Mouse (Mus musculus) hindbrain, embryonic 15.5 days (tissue): ENCODE measurements at regions not wholly inside any gene's neighbourhood (a gene's known extent, or its start where the extent isn't known, plus 50 kb on each side); places are given as distances from the start of the nearest gene placed in this dataset.

ENCODE experiments used
- ATAC-seq: fragments of 200-750 bp; cut with Nextera tagmentation; 2 replicates; pipeline ENCODE4 v1.8.0; 2017; ENCODE audit warnings: low read depth, moderate number of reproducible peaks, moderate TSS enrichment; ENCODE audit not compliant: low FRiP score
- H3K27ac ChIP-seq: fragments of 300-500 bp; sonication (generic); replicated peaks from 2 replicates; pipeline ENCODE4 v1.5.1; 2015; ENCODE audit warnings: mild to moderate bottlenecking, inconsistent platforms
- H3K27me3 ChIP-seq: fragments of 300-500 bp; sonication (generic); 2 replicates; pipeline ENCODE4 v1.6.1; 2015; ENCODE audit warnings: control low read depth, inconsistent platforms
- H3K36me3 ChIP-seq: fragments of 300-500 bp; sonication (generic); 2 replicates; pipeline ENCODE4 v1.6.1; 2015; ENCODE audit warnings: control low read depth, inconsistent platforms
- H3K4me1 ChIP-seq: fragments of 300-500 bp; sonication (generic); replicated peaks from 2 replicates; pipeline ENCODE4 v1.6.1; 2015; ENCODE audit warnings: control low read depth, inconsistent platforms
- H3K4me2 ChIP-seq: fragments of 300-500 bp; sonication (generic); 2 replicates; pipeline ENCODE4 v1.6.1; 2015; ENCODE audit warnings: moderate library complexity, mild to moderate bottlenecking, inconsistent platforms
- H3K4me3 ChIP-seq: fragments of 300-500 bp; sonication (generic); 2 replicates; pipeline ENCODE4 v1.5.1; 2015; ENCODE audit warnings: mild to moderate bottlenecking, inconsistent platforms
- H3K9ac ChIP-seq: fragments of 300-500 bp; sonication (generic); 2 replicates; pipeline ENCODE4 v1.6.1; 2015; ENCODE audit warnings: inconsistent platforms
- H3K9me3 ChIP-seq: fragments of 300-500 bp; sonication (generic); 2 replicates; pipeline ENCODE4 v1.6.1; 2016; ENCODE audit warnings: control low read depth, inconsistent platforms
- WGBS: fragments of 180-500 bp; shearing (Covaris S2); methylation state at CpG from one replicate; pipeline ENCODE4 v1.1.7; 2015; 5-methylcytosine and 5-hydroxymethylcytosine counted together

DNA sequence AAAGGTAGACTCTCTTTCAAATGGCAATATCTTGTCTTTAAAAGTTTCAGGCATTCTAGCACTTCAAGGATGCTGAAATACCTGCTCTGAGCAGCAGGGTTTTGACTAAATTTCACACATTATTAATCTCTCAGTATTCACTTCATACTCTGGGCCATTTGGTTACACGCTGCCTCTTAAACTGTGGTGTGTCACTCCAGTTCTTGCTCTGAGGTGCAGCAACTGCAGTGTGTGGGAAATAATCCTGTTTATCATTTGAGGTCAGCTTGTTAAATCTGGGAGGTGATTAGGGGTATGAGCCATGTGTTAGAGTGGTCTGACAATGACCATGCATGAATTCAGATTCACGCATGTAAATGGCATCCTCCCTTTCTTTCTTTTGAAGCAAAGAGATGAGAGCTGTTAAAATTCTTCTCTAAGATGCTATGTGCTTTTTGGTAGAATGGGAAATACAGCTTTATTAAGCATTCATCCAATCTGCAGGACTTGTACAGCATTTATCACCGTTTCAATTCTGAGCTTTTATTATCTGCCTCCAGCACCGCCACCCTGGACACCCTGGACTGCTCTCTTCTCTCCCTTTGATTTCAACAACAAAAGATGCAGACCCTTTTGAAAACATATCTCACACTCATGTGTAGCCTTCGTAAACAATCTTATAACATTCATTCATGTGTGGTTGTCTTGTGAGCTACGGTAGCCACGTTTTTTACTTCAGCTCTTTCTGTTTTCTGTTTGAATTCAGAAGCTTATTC lies 362.4 kb upstream of the Gm38303 start:
- ATAC-seq, result no peak
- no peaks in the 10 kb centered on the region for H3K27me3 ChIP-seq
- WGBS, result 74% methylated on average over 7 of the region's 7 CpGs

DNA sequence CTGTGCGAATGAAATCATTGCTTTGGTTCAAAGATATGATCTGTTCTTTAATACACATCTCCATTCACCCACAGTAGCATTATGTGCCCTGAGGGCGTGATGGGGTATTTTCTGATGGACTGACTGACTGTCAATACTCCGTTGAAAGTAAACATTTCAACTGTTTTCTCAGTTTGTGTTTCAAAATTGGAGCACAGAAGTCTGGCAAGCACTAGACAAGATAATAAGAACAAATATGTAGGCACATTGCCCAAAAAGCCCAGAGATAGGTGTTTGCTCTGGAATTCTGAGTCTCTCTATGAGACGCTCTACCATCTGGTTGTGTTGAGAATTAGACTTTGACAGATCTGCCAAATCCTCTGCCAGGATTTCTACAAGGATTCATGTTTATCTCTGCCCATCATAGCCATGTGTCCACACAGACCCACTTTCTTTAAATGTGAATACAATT lies 350.0 kb upstream of the Gm38303 start:
- Histone ChIP-seq H3K9ac (no peak overlapping the region), H3K4me1 (peaks cover 10% of the 10 kb centered on the region), H3K27ac (0 out of 2 replicates have a peak overlapping the region, but pooled peaks have one; percentile 3), H3K4me3 (no peak overlapping the region), H3K9me3 (no peaks in the 10 kb centered on the region), H3K27me3 (no peaks in the 10 kb centered on the region), H3K36me3 (no peaks in the 10 kb centered on the region), H3K4me2 (no peak overlapping the region)
- peak; percentile 75 for ATAC-seq
- WGBS, result 47% methylated on average over 4 of the region's 4 CpGs

More for the DNA sequence above, 362.4 kb upstream of the Gm38303 start:
- H3K36me3 ChIP-seq, result no peaks in the 10 kb centered on the region
- H3K4me1 ChIP-seq, result no peaks in the 10 kb centered on the region
- H3K27ac ChIP-seq, result no peak overlapping the region
- no peaks in the 10 kb centered on the region for H3K9me3 ChIP-seq
- no peak overlapping the region for H3K4me3 ChIP-seq
- no peak overlapping the region for H3K9ac ChIP-seq
- H3K4me2 ChIP-seq, result no peak overlapping the region

DNA sequence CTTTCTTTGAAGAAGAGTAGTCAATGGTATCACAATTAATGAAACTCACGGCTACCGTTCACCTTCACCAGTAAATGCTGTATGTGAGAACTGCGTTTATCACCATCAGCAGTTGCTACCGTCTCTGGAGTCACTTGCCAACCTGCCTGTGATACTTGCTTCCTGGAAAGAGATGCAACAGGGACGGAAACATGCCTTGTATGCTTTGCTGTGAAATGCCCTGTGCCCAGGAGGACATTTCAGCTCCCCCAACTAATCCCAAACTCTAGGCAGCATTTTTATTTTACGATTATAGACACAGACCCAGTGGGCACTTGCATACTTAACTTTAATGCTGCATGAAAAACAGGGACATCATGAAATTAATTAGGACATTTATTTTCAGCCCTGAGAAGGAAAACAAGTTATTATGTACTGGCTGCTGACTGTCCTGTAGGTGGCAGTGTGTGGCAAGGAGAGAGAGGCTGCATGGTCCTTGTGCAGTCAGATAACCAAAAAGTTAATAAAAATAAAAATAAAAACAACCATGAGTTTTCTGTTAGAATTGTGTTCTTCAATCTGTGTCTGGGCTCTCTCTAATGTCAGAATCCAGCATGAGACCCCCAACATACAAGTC lies 349.5 kb upstream of the Gm38303 start:
- peak; percentile 81 for ATAC-seq
- Histone ChIP-seq H3K4me1 (peaks cover 10% of the 10 kb centered on the region), H3K4me3 (no peak overlapping the region), H3K9ac (no peak overlapping the region), H3K27ac (0 out of 2 replicates have a peak overlapping the region, but pooled peaks have one; percentile 45), H3K27me3 (no peaks in the 10 kb centered on the region), H3K4me2 (no peak overlapping the region), H3K9me3 (no peaks in the 10 kb centered on the region), H3K36me3 (no peaks in the 10 kb centered on the region)
- 46% methylated on average over 6 of the region's 6 CpGs for WGBS

DNA sequence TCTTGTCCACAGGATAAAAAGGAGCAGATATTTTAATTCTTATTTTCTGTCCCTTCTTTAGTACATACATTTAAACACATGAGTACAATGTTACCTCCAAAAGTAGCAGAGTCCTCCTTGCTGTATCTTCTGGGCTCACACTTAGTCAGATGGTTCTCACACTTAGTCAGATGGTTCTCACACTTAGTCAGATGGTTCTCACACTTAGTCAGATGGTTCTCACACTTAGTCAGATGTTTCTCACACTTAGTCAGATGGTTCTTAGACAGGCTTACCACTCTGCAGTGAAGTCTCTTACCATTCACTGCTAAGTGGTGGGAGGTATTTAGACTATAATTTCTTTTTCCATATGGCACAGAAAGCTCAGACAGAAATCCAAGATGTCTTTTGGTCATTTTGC lies 346.5 kb upstream of the Gm38303 start:
- no peak overlapping the region for H3K27ac ChIP-seq
- ATAC-seq, result no peak
- H3K36me3 ChIP-seq, result no peaks in the 10 kb centered on the region
- no peaks in the 10 kb centered on the region for H3K9me3 ChIP-seq
- peaks cover 10% of the 10 kb centered on the region for H3K4me1 ChIP-seq
- no peaks in the 10 kb centered on the region for H3K27me3 ChIP-seq
- H3K9ac ChIP-seq, result no peak overlapping the region
- no peak overlapping the region for H3K4me2 ChIP-seq
- H3K4me3 ChIP-seq, result no peak overlapping the region

DNA sequence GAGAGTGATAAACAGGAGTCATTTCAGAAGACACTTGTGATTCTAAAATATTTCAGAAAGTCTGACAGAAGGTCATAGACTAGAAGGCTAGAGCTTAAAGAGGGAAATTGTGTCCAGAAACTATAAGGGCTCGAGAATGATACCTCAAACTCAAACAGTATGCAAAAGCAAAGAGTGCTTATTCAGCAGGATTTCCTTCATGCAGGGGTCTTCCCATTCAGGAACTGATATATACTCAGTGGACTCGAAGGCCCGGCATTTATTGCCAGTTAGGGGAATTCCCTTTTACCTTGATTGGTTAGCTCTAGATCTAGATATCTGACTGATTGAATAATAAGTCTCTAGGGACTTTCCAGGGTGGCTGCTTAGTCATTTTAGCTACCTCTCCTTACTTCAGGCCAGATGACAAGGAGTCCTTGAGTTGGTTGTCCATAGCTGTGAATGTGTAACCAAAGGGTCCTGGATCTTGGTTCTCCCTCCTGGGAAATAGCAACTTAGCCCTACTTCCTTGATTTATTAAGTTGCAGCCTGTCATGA lies 312.6 kb upstream of the Gm38303 start:
- no peaks in the 10 kb centered on the region for H3K36me3 ChIP-seq
- no peak overlapping the region for H3K4me2 ChIP-seq
- ATAC-seq, result no peak
- no peaks in the 10 kb centered on the region for H3K9me3 ChIP-seq
- no peaks in the 10 kb centered on the region for H3K27me3 ChIP-seq
- WGBS, result 75% methylated on average over 3 of the region's 3 CpGs
- no peaks in the 10 kb centered on the region for H3K4me1 ChIP-seq
- no peak overlapping the region for H3K27ac ChIP-seq
- H3K9ac ChIP-seq, result no peak overlapping the region
- H3K4me3 ChIP-seq, result no peak overlapping the region
